Mouse (Mus musculus) hindbrain, embryonic 11.5 days (tissue): ENCODE measurements around the gene Bdh2. TPM values are rescaled to one million over a fixed set of nuclear protein-coding genes. Genes with fewer than 3 reads are reported as not detected.

Source experiments
- ATAC-seq: fragments of 200-750 bp; cut with Nextera tagmentation; 2 replicates; pipeline ENCODE4 v1.8.0; 2017; ENCODE audit warnings: mild to moderate bottlenecking, moderate TSS enrichment, moderate library complexity; ENCODE audit not compliant: low FRiP score
- DNase-seq: peaks from one replicate; pipeline ENCODE4 v3.0.0-alpha.2; 2015; ENCODE audit warnings: low spot score
- H3K27ac ChIP-seq: fragments of 300-500 bp; sonication (generic); 2 replicates; pipeline ENCODE4 v1.5.1; 2014; ENCODE audit warnings: mild to moderate bottlenecking, low read depth, low read length
- H3K27me3 ChIP-seq: fragments of 300-500 bp; sonication (generic); 2 replicates; pipeline ENCODE4 v1.6.1; 2014; ENCODE audit warnings: mild to moderate bottlenecking, low read length, moderate library complexity, mixed read lengths; ENCODE audit not compliant: control insufficient read depth, insufficient read depth
- H3K36me3 ChIP-seq: fragments of 300-500 bp; sonication (generic); 2 replicates; pipeline ENCODE4 v1.6.1; 2014; ENCODE audit warnings: mild to moderate bottlenecking, low read length, moderate library complexity, mixed read lengths; ENCODE audit not compliant: control insufficient read depth, insufficient read depth
- H3K4me1 ChIP-seq: fragments of 300-500 bp; sonication (generic); replicated peaks from 2 replicates; pipeline ENCODE4 v1.6.1; 2014; ENCODE audit warnings: low read length, mixed read lengths; ENCODE audit not compliant: control insufficient read depth, insufficient read depth
- H3K4me2 ChIP-seq: fragments of 300-500 bp; sonication (generic); replicated peaks from 2 replicates; pipeline ENCODE4 v1.6.1; 2014; ENCODE audit warnings: mild to moderate bottlenecking, low read depth, low read length
- H3K4me3 ChIP-seq: fragments of 300-500 bp; sonication (generic); 2 replicates; pipeline ENCODE4 v1.5.1; 2014; ENCODE audit warnings: low read depth, low read length
- H3K9ac ChIP-seq: fragments of 300-500 bp; sonication (generic); 2 replicates; pipeline ENCODE4 v1.6.1; 2014; ENCODE audit warnings: low read depth, low read length
- H3K9me3 ChIP-seq: fragments of 300-500 bp; sonication (generic); 2 replicates; pipeline ENCODE4 v1.6.1; 2016; ENCODE audit warnings: low read length; ENCODE audit not compliant: control insufficient read depth
- WGBS: fragments of 180-500 bp; shearing (Covaris S2); extraction: QIAGEN DNeasy Blood & Tissue Kit; methylation state at CpG from one replicate; pipeline ENCODE4 v1.1.7; 2014; 5-methylcytosine and 5-hydroxymethylcytosine counted together
- polyA plus RNA-seq: library from polyadenylated mRNA; unstranded; fragments of >200 nt; fragmentation: Nextera tagmentation; extraction: Ambion mirVana; gene quantifications from 2 replicates; pipeline ENCODE4 v1.2.1, GENCODE M21; 2014

Bdh2 gene
- polyA plus RNA-seq: 5.1 and 5.2 TPM in 2 replicates

DNA sequence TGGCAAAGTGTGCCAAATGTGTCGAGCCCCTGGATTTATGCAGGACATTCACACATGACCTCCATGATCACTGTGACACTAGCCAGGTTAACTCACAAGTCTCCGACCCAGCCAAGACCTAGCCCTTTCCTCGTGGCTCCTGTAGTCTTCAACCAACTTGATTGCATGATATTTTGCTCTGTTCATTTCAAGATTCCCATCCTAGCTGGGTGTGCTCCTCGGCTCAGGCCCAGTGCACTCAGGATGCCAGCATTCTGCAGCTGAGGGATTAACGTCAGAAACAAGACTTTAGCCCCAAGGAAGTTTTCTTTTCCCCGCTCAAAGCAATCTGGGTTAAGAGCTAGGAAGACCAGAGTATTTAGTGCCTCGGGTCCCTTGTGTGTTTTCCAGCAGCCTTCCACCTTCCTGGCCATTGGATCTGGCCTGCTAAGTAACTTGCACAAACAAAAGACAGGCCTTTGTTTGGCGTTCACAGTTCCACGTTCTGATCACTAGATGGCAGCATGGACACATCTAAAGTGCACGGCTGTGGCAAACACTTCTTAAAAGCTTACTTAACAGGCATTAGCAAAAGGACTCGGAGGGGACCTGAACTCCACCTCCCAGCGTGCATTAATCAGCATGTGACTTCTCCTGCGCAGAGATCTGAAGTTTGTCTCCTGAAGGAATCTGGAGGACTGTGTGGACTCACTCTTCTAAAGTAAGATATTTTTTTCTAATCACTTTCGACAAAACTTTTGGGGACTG, at the start of gene Bdh2:
Gene Bdh2 (plus strand): TSS at position 553 of the 747 bp plus-strand sequence.
- Histone ChIP-seq H3K4me3 (no peak within 1 kb of the TSS), H3K9ac (peak within 1 kb of the TSS; percentile 51), H3K4me2 (no peak within 1 kb of the TSS), H3K27me3 (no peaks in the 10 kb centered on the region), H3K36me3 (no peaks in the 10 kb centered on the region), H3K27ac (no peak within 1 kb of the TSS), H3K9me3 (no peaks in the 10 kb centered on the region), H3K4me1 (no peaks in the 10 kb centered on the region)
- ATAC-seq: peak; percentile 84
- 25% methylated on average over 14 of the region's 14 CpGs for WGBS
- peak; percentile 93 for DNase-seq

DNA sequence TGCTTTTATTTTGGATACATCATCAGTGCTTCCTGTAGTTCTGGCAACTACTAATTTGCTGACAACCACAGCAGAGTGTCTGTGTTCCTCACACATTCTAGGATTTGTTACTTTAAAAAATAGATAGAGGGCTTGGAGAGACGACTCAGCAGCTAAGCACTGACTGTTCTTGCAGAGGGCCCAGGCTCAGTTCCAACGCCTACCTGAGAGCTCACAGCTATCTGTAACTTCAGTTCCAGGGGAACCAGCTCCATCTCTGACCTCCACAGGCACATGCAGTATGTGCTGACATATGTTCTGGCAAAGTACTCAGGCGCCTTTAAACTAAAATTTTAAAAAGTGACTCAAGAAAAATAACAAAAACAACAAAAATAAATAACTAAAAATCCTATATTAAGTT, 49.0 kb upstream of the Bdh2 start:
- no peaks in the 10 kb centered on the region for H3K9me3 ChIP-seq
- no peak overlapping the region for H3K27ac ChIP-seq
- H3K4me3 ChIP-seq: no peak overlapping the region
- ATAC-seq (no peak), DNase-seq (no peak)
- no peaks in the 10 kb centered on the region for H3K27me3 ChIP-seq
- no peak overlapping the region for H3K9ac ChIP-seq
- H3K36me3 ChIP-seq: peaks cover 5% of the 10 kb centered on the region; the same call in 1 of the 2 replicates
- H3K4me1 ChIP-seq: no peaks in the 10 kb centered on the region
- H3K4me2 ChIP-seq: no peak overlapping the region
- whole genome bisulfite sequencing: 91% methylated on average over 3 of the region's 3 CpGs

DNA sequence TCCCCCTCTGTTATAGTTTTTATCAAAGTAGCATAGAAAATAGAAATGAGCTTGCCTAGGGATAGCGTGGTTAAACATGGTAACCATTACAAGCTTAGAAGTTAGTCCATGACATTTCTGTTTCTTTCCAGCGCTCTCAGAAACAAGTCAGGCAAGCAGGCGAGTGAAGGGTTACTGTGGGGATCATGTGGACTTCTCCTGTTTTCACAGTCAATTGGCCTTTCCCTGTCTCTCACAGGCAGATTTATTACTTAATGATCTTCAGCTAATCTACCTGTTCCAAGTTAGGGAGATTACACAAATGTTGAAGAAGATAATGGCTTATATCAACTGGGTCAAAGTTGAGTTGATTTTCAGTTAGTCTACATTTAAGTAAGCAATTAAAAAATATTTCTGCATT, 48.6 kb upstream of the Bdh2 start:
- no peak overlapping the region for H3K4me3 ChIP-seq

DNA sequence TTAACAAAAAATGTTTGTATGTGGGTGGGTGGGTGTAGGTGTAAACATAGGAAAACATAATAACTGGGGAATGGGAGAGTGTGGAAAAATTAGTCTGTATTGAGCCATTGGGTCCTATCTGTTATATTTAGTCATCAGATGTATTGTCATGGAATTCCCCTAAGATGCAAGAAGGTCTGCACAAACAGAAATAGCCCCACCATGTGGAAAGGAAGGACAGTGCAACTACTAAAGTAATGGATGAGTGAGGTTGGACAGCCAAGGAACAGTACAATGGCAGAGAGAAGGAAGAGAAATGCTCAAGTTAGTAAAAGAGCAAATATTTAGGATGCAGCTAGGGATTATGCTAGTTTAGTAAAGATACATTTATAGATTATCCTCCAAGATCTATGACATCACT, 35.3 kb upstream of the Bdh2 start:
- Histone ChIP-seq H3K4me1 (no peaks in the 10 kb centered on the region), H3K4me2 (no peak overlapping the region), H3K36me3 (peaks cover 4% of the 10 kb centered on the region; the same call in 1 of the 2 replicates), H3K27me3 (no peaks in the 10 kb centered on the region), H3K4me3 (no peak overlapping the region), H3K9me3 (no peaks in the 10 kb centered on the region), H3K9ac (no peak overlapping the region), H3K27ac (no peak overlapping the region)
- DNase-seq (peak; percentile 41), ATAC-seq (no peak)

More for the DNA sequence above, 48.6 kb upstream of the Bdh2 start:
- Histone ChIP-seq H3K9me3 (no peaks in the 10 kb centered on the region), H3K4me1 (no peaks in the 10 kb centered on the region), H3K27ac (no peak overlapping the region), H3K27me3 (no peaks in the 10 kb centered on the region), H3K9ac (no peak overlapping the region), H3K36me3 (peaks cover 5% of the 10 kb centered on the region; the same call in 1 of the 2 replicates), H3K4me2 (no peak overlapping the region)
- ATAC-seq: no peak
- DNase-seq: no peak
- WGBS: 94% methylated on average over 3 of the region's 3 CpGs

DNA sequence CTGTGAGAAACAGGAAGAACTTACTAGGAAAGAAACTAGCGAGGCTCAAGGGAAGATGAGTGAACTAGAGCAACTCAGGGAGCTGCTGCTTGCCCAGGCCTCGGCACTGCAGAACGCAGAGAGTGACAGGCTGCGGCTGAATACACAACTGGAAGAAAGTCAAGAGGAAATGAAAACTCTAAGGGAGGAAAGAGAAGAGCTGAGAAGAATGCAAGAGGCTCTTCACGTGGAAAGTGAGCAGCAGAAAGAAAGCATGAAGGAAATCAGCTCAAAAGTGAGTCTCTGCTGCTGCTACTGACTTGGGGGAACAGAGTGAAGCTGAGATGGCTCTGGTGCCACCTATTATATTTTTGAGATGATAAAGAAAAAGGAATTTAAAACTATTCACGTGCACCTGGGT, 34.2 kb upstream of the Bdh2 start:
- H3K27ac ChIP-seq: no peak overlapping the region
- 93% methylated on average over 6 of the region's 6 CpGs for WGBS
- no peaks in the 10 kb centered on the region for H3K27me3 ChIP-seq
- peaks cover 4% of the 10 kb centered on the region; the same call in 1 of the 2 replicates for H3K36me3 ChIP-seq
- ATAC-seq (no peak), DNase-seq (no peak)
- H3K9me3 ChIP-seq: no peaks in the 10 kb centered on the region
- H3K9ac ChIP-seq: no peak overlapping the region
- no peak overlapping the region for H3K4me3 ChIP-seq
- H3K4me2 ChIP-seq: no peak overlapping the region
- no peaks in the 10 kb centered on the region for H3K4me1 ChIP-seq

DNA sequence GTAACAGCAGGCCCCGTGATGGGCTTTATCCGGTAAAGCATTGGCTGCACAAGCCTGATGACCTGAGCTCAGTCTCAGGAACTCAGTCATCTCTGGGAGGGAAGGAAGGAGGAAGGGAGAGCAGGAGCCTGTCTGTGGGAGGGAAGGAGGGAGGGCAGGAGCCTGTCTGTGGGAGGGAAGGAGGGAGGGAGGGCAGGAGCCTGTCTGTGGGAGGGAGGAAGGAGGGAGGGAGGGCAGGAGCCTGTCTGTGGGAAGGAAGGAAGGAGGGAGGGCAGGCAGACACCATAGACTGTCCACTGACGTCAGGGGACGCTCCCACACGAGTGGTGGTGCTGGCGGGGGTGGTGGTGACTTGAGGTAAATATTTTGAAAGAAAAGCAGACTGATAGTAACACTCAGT, 31.9 kb upstream of the Bdh2 start:
- H3K4me3 ChIP-seq: no peak overlapping the region
- H3K27me3 ChIP-seq: no peaks in the 10 kb centered on the region
- H3K9ac ChIP-seq: no peak overlapping the region
- H3K4me1 ChIP-seq: no peaks in the 10 kb centered on the region
- DNase-seq (no peak), ATAC-seq (peak; percentile 76)
- 81% methylated on average over 6 of the region's 6 CpGs for WGBS
- peaks cover 4% of the 10 kb centered on the region; the same call in 1 of the 2 replicates for H3K36me3 ChIP-seq
- H3K27ac ChIP-seq: no peak overlapping the region
- H3K9me3 ChIP-seq: no peaks in the 10 kb centered on the region
- H3K4me2 ChIP-seq: no peak overlapping the region

DNA sequence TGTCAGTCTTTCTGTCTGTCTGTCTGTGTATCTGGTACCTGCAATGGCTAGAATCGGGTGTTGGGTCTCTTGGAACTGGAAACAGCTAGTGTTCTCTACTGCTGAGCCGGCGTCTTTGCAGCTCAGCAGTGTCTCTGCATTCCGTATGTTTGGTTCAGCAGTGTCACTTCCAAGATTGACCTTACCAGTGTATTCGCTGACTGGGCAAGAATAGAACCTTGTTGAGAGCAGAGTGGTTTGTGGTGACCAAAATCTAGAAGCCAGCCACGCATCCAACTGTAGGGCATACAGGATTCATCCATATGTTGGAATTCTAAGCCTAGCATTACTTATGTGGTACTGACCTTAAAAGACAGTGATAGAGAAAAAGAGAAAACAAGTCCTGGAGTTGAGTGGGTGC, 29.2 kb upstream of the Bdh2 start:
- no peak for DNase-seq
- Histone ChIP-seq H3K9ac (no peak overlapping the region), H3K4me1 (no peaks in the 10 kb centered on the region), H3K36me3 (peaks cover 11% of the 10 kb centered on the region; the same call in 1 of the 2 replicates), H3K27me3 (no peaks in the 10 kb centered on the region), H3K4me3 (no peak overlapping the region), H3K4me2 (no peak overlapping the region), H3K9me3 (no peaks in the 10 kb centered on the region), H3K27ac (no peak overlapping the region)
- 94% methylated on average over 6 of the region's 6 CpGs for WGBS
- ATAC-seq: no peak

DNA sequence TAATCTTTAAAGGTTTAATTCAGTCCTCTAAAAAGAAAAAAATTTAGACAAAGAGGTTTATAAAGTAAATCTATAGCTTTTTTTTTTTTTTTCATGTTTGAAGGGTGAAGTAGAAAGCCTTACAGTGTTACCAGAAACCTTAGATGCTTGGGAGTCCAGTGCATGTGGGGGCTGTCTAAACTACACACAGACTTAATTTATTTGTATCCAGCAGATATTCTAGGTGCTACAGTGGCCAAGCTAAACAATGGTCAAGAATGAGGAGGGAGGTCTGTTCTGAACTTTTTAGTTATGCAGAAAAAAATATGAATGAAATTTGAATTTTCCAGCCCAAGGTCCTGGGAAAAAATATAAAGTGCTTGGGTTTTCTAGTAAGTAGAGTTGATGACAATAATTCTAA, 26.2 kb upstream of the Bdh2 start:
- H3K4me2 ChIP-seq: no peak overlapping the region
- no peak overlapping the region for H3K4me3 ChIP-seq
- no peak overlapping the region for H3K27ac ChIP-seq
- H3K9ac ChIP-seq: no peak overlapping the region
- no peaks in the 10 kb centered on the region for H3K27me3 ChIP-seq
- ATAC-seq (no peak), DNase-seq (no peak)
- H3K36me3 ChIP-seq: 0 out of 2 replicates have a peak, but pooled peaks cover 10% of the 10 kb centered on the region
- no peaks in the 10 kb centered on the region for H3K9me3 ChIP-seq
- H3K4me1 ChIP-seq: no peaks in the 10 kb centered on the region

DNA sequence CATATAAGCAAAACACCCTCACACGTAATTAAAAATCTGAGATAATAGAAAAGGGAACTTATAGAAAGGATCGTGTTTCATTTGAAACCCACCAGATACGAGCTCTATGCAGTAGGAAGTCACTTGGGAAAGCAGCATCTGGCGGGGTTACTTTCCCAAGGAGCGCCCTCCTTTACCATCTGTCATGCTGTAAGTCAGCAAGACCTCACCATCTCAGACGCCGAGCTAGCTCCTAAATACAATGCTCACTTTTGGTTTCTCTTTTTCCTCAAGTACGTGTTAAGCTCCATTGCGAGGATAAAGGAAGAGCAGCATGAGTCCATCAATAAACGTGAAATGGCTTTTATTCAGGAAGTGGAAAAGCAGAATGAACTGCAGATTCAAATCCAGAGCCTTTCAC, 22.1 kb upstream of the Bdh2 start:
- no peak for DNase-seq
- H3K36me3 ChIP-seq: 0 out of 2 replicates have a peak, but pooled peaks cover 14% of the 10 kb centered on the region
- H3K4me2 ChIP-seq: no peak overlapping the region
- H3K4me3 ChIP-seq: no peak overlapping the region
- no peaks in the 10 kb centered on the region for H3K4me1 ChIP-seq
- H3K9me3 ChIP-seq: no peaks in the 10 kb centered on the region
- no peak overlapping the region for H3K9ac ChIP-seq
- no peak overlapping the region for H3K27ac ChIP-seq
- 92% methylated on average over 10 of the region's 10 CpGs for WGBS
- ATAC-seq: no peak
- no peaks in the 10 kb centered on the region for H3K27me3 ChIP-seq
